In the genomic region with DNA sequence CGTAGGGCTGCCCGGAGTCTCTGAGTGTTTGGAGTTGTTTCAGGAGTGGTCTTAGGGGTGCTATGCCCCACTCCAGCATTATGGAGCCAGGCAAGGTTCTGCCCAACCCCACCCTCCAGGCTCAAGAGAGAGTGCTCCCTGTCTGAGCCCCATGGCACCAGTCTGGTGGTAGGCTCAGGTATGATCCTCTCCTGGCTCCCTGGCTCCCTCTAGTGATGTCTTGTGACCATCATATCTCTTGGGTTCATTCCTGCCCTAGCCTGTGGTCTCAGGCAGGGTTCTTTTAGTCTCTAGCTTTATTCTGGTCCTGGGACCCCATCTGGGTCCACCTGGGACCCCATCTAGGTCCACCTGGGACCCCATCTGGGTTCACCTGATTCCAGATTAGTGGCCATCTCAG, we compare ENCODE assay signal across 18 mouse cellular contexts.
DNase-seq lines count a peak whose midpoint lies in the region; ATAC-seq and TF ChIP-seq lines count a peak whose summit lies in the region.
"Had no signal": no experiment of that assay in that cellular context is flagged by ENCODE, and none has a peak within 500 bp of the region (broad histone marks: within the 10 kb centered on the region; RNA-seq: fewer than 3 reads in every experiment).

No protein-coding gene starts in this region.

- no peaks in the 10 kb centered on the region for H3K79me2 ChIP-seq in CH12.LX (replicated peaks; ENCODE audit: control insufficient read depth, extremely low read depth, insufficient read depth, poor library complexity, severe bottlenecking)

- H3K27me3 ChIP-seq in heart, postnatal 0 days (ENCODE audit: control insufficient read depth, insufficient read depth, low read length), result no peaks in the 10 kb centered on the region
- H3K27me3 ChIP-seq in CH12.LX (replicated peaks), result peaks cover 11% of the 10 kb centered on the region
- H3K27me3 ChIP-seq: intestine, embryonic 15.5 days; limb, embryonic 12.5 days; liver, embryonic 13.5 days; lung, embryonic 15.5 days; stomach, embryonic 15.5 days had no signal

- TF ChIP-seq POLR2A in CH12.LX (IDR thresholded peaks at IDR 0.05; ENCODE audit: low read depth, low read length), result no peak

- H3K4me1 ChIP-seq in heart, postnatal 0 days (ENCODE audit: control insufficient read depth, insufficient read depth), result no peaks in the 10 kb centered on the region
- no peaks in the 10 kb centered on the region for H3K4me1 ChIP-seq in CH12.LX (ENCODE audit: control insufficient read depth in 1 of 2, insufficient read depth in 2 of 2)
- H3K4me1 ChIP-seq: hindbrain, embryonic 10.5 days; intestine, embryonic 15.5 days; limb, embryonic 12.5 days; liver, embryonic 13.5 days; lung, embryonic 15.5 days; stomach, embryonic 15.5 days had no signal

- in situ Hi-C loops in CH12.LX (cut with MboI; ENCODE audit: low pct_ligation_motif_present, low pct_unique_long_range_greater_than_20kb, low sequenced_read_pairs), result no loop called here

- H3K36me3 ChIP-seq in heart, postnatal 0 days (replicated peaks; ENCODE audit: control insufficient read depth, insufficient read depth, low read length), result no peaks in the 10 kb centered on the region
- no peaks in the 10 kb centered on the region for H3K36me3 ChIP-seq in CH12.LX (replicated peaks in 1 of 2; ENCODE audit: control insufficient read depth in 1 of 2, insufficient read depth in 1 of 2, low read length in 1 of 2)
- H3K36me3 ChIP-seq: hindbrain, embryonic 10.5 days; intestine, embryonic 15.5 days; limb, embryonic 12.5 days; liver, embryonic 13.5 days; lung, embryonic 15.5 days; stomach, embryonic 15.5 days had no signal

- TF ChIP-seq EP300 in heart, postnatal 0 days (IDR thresholded peaks at IDR 0.05; ENCODE audit: low read depth), result no peak
- no peak for TF ChIP-seq EP300 in CH12.LX (IDR thresholded peaks at IDR 0.05; ENCODE audit: low read length)

- no peak overlapping the region for H3K9ac ChIP-seq in heart, postnatal 0 days (replicated peaks; ENCODE audit: low read depth, low read length)
- no peak overlapping the region for H3K9ac ChIP-seq in CH12.LX (ENCODE audit: insufficient read depth, low read depth)
- H3K9ac ChIP-seq: intestine, embryonic 15.5 days; limb, embryonic 12.5 days; liver, embryonic 13.5 days; lung, embryonic 15.5 days; stomach, embryonic 15.5 days had no signal

- peaks cover 3% of the 10 kb centered on the region; the same call in 1 of the 2 replicates for H3K9me3 ChIP-seq in heart, postnatal 0 days (replicated peaks; ENCODE audit: control insufficient read depth, low read length)
- H3K9me3 ChIP-seq in CH12.LX (replicated peaks; ENCODE audit: low read length), result peaks cover 8% of the 10 kb centered on the region
- H3K9me3 ChIP-seq: hindbrain, embryonic 10.5 days; intestine, embryonic 15.5 days; lung, embryonic 15.5 days; stomach, embryonic 15.5 days had no signal

- peak; percentile 56 for TF ChIP-seq RAD21 in CH12.LX (IDR thresholded peaks at IDR 0.05; ENCODE audit: low read depth, low read length)

- DNase-seq in cerebellum, adult 9-10 months, result peak; percentile 15
- DNase-seq in cerebellum, postnatal 4 days (ENCODE audit: low spot score in 2 of 2), result no peak
- no peak for DNase-seq in heart, postnatal 0 days (ENCODE audit: low spot score)
- DNase-seq in heart, adult 8-10 months (ENCODE audit: low spot score), result no peak
- DNase-seq in CH12.LX (ENCODE audit: extremely low read depth) (peak; percentile 39), ZHBTc4 (ENCODE audit: low read depth, low spot score) (peak; percentile 44)
- DNase-seq in spleen, postnatal 10 days (ENCODE audit: low spot score in 2 of 2), result no peak
- DNase-seq: cerebellum, adult 11-12 months; liver, embryonic 13.5 days; right cerebral cortex, adult 18-20 months had no signal

- ATAC-seq in heart, postnatal 0 days (ENCODE audit: insufficient read depth, low read depth), result no peak
- ATAC-seq in megakaryocyte-erythroid progenitor cell, adult 5-6 weeks (replicated peaks; ENCODE audit: low FRiP score, low TSS enrichment, poor library complexity, severe bottlenecking), result no peak
- ATAC-seq: intestine, embryonic 15.5 days; midbrain, embryonic 16.5 days had no signal

- H3K4me2 ChIP-seq in heart, postnatal 0 days (ENCODE audit: low read depth, low read length), result no peak overlapping the region
- no peak overlapping the region for H3K4me2 ChIP-seq in CH12.LX (ENCODE audit: insufficient read depth, low read depth, poor library complexity, severe bottlenecking)
- H3K4me2 ChIP-seq: intestine, embryonic 15.5 days; limb, embryonic 12.5 days; liver, embryonic 13.5 days; lung, embryonic 15.5 days; stomach, embryonic 15.5 days had no signal

- H3K27ac ChIP-seq in heart, postnatal 0 days (ENCODE audit: low read depth), result no peak overlapping the region
- no peak overlapping the region for H3K27ac ChIP-seq in CH12.LX (ENCODE audit: insufficient read depth, low read depth)
- H3K27ac ChIP-seq: hindbrain, embryonic 10.5 days; intestine, embryonic 15.5 days; limb, embryonic 12.5 days; liver, embryonic 13.5 days; lung, embryonic 15.5 days; macrophage; stomach, embryonic 15.5 days had no signal

- TF ChIP-seq CTCF in heart, postnatal 0 days (IDR thresholded peaks at IDR 0.05; ENCODE audit: low read depth), result peak; percentile 26
- peak in 1 of 2 experiments; percentile 62; a peak in 2 of 4 replicates for TF ChIP-seq CTCF in CH12.LX (conservative IDR thresholded peaks at IDR 0.05 in 1 of 2, IDR thresholded peaks at IDR 0.05 in 1 of 2; ENCODE audit: low read depth in 2 of 2, low read length in 2 of 2)

- no peak overlapping the region for H3K4me3 ChIP-seq in heart, postnatal 0 days (ENCODE audit: low read depth, low read length)
- no peak overlapping the region for H3K4me3 ChIP-seq in CH12.LX (replicated peaks in 1 of 3; ENCODE audit: low read depth in 2 of 3, low read length in 2 of 3, poor library complexity in 1 of 3)
- H3K4me3 ChIP-seq: hindbrain, embryonic 10.5 days; intestine, embryonic 15.5 days; limb, embryonic 12.5 days; liver, embryonic 13.5 days; lung, embryonic 15.5 days; stomach, embryonic 15.5 days had no signal

- dilution Hi-C loops in CH12.LX (cut with MboI; ENCODE audit: extremely low pct_ligation_motif_present, extremely low pct_unique_long_range_greater_than_20kb, low sequenced_read_pairs), result no loop called here

- 79% methylated on average over 2 of the region's 2 CpGs for WGBS in heart, postnatal 0 days

TF ChIP-seq in CH12.LX, 34 proteins besides CTCF, POLR2A, EP300 and RAD21:
- TF ChIP-seq MAZ (IDR thresholded peaks at IDR 0.05; ENCODE audit: low read depth, low read length) (no peak), SMC3 (IDR thresholded peaks at IDR 0.05; ENCODE audit: low read depth, low read length) (peak; percentile 50), POLR2AphosphoS2 (IDR thresholded peaks at IDR 0.05; ENCODE audit: low read depth, low read length) (no peak)

Comparison
In these comparisons a context has a peak if more than half of its experiments do, and no peak if none do; other contexts are left out.
1. DNase-seq: peak in cerebellum, adult 9-10 months (single experiment), CH12.LX (single experiment) and ZHBTc4 (single experiment); none in cerebellum, postnatal 4 days (0 of 2), heart, postnatal 0 days (single experiment), heart, adult 8-10 months (single experiment) and spleen, postnatal 10 days (0 of 2).